Mouse (Mus musculus): ENCODE measurements around the gene 4921507P07Rik. TPM values are rescaled to one million over a fixed set of nuclear protein-coding genes. Genes with fewer than 3 reads are reported as not detected.
A peak's percentile ranks its signal among the peaks of the same experiment; 100 is the strongest.
"Not testable (repeated sequence)": the region's sequence is repeated elsewhere in the genome, so short reads cannot be mapped to it uniquely, and the experiment has no call there.

4921507P07Rik gene
- polyA plus RNA-seq, 1 experiment: 232 TPM

DNA sequence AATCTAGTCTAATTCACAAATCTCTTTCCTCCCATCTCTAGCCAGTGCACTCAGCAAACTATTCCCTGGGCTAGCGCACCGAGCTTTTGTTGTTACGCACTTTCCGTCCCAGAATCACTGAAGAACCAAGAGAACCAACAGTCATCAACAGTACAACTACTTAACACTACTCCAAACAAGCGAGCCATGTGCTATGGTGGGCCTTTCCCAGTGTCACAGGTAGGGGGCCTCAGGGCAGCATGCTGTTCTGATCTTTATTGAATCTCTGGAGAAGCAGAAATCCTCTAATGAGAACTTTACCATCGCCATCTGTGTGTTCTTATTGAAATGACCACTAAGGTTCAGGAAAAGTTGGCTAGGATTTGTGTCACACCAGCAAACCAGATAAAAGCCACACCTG is 38.9 kb downstream of the 4921507P07Rik start:
- Histone ChIP-seq H3K36me3 (ENCODE audit: control insufficient read depth, insufficient read depth, low read length) (no peaks in the 10 kb centered on the region), H3K27me3 (ENCODE audit: control insufficient read depth, insufficient read depth, low read length) (no peaks in the 10 kb centered on the region), H3K4me3 (ENCODE audit: control insufficient read depth, low read depth, low read length) (no peak overlapping the region), H3K4me1 (ENCODE audit: control insufficient read depth, insufficient read depth, low read length) (no peaks in the 10 kb centered on the region), H3K27ac (ENCODE audit: control insufficient read depth, insufficient read depth, low read depth, low read length) (no peak overlapping the region)
- TF ChIP-seq POLR2A (IDR thresholded peaks at IDR 0.05; ENCODE audit: control insufficient read depth, low read depth, low read length) (no peak), CTCF (IDR thresholded peaks at IDR 0.05; ENCODE audit: control insufficient read depth, insufficient read depth, insufficient replicate concordance, low read depth, low read length) (no peak)

DNA sequence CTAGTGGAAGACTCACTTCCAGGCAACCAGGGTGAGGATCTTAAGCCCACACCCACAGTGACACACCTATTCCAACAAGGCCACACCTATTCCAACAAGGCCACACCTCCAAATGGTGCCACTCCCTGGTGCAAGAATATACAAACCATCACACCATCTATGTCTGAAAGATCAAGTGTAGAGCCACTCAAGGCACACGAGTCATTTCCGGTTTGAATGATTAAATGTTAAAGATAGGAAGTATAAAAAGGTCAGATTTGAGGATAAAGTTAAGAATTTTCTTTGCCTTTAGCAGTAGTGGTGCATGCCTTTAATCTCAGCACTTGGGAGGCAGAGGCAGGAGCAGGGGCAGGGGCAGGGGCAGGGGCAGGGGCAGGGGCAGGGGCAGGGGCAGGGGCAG is 42.2 kb downstream of the 4921507P07Rik start:
- not testable (repeated sequence) for H3K4me1 ChIP-seq (ENCODE audit: control insufficient read depth, insufficient read depth, low read length); H3K27me3 ChIP-seq (ENCODE audit: control insufficient read depth, insufficient read depth, low read length); H3K36me3 ChIP-seq (ENCODE audit: control insufficient read depth, insufficient read depth, low read length); H3K4me3 ChIP-seq (ENCODE audit: control insufficient read depth, low read depth, low read length); H3K27ac ChIP-seq (ENCODE audit: control insufficient read depth, insufficient read depth, low read depth, low read length)

DNA sequence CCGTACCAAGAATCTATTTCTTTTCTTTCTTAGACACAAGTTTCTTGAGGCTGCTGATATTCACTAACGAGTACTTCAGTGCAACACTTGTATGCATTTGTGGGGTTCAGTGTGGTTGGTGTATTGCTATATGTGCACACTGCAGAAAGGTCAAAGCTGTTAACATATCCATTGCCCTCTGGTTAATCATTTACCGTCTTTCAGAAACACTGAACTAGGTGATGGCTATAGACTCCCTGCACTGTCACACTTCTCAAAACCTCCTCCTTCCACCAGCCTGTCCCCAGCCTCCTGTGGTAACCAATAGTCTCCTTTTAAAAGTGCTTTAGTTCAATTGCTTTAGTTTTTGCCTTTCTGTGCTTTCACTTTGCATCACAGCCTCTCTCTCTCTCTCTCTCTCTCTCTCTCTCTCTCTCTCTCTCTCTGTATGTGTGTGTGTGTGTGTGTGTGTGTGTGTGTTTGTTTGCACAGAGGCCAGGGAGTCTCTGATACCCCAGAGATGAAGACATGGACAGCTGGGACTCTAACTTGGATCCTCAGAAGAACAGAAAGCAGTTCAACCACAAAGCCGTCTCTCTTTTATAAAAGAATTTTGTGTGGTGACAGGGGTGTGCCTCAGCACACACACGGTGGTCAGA is 43.4 kb downstream of the 4921507P07Rik start:
- Histone ChIP-seq H3K4me3 (ENCODE audit: control insufficient read depth, low read depth, low read length) (no peak overlapping the region), H3K4me1 (ENCODE audit: control insufficient read depth, insufficient read depth, low read length) (no peaks in the 10 kb centered on the region), H3K27ac (ENCODE audit: control insufficient read depth, insufficient read depth, low read depth, low read length) (no peak overlapping the region), H3K27me3 (ENCODE audit: control insufficient read depth, insufficient read depth, low read length) (no peaks in the 10 kb centered on the region), H3K36me3 (ENCODE audit: control insufficient read depth, insufficient read depth, low read length) (no peaks in the 10 kb centered on the region)
- TF ChIP-seq CTCF (IDR thresholded peaks at IDR 0.05; ENCODE audit: control insufficient read depth, insufficient read depth, insufficient replicate concordance, low read depth, low read length) (no peak), POLR2A (IDR thresholded peaks at IDR 0.05; ENCODE audit: control insufficient read depth, low read depth, low read length) (no peak)

DNA sequence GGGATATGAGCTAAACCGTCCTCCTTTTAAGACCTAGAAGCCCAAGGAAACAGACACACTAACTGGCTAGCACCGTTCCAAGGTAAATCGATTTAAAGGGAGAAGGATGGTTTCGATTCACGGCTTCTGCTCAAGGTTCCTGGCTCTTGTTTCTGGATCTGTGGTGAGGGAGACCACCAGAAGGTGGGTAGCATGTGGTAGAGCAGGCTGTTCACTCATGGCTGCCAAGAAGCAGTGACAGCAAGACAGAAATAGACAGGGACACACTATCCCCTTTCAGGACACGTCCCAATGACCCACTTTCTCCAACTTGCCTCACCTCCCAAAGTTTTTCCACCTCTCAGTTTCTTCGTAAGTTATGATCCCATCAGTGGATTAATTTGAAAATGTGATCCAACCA is 46.6 kb downstream of the 4921507P07Rik start:
- no peak for TF ChIP-seq POLR2A (IDR thresholded peaks at IDR 0.05; ENCODE audit: control insufficient read depth, low read depth, low read length)
- no peak for TF ChIP-seq CTCF (IDR thresholded peaks at IDR 0.05; ENCODE audit: control insufficient read depth, insufficient read depth, insufficient replicate concordance, low read depth, low read length)

DNA sequence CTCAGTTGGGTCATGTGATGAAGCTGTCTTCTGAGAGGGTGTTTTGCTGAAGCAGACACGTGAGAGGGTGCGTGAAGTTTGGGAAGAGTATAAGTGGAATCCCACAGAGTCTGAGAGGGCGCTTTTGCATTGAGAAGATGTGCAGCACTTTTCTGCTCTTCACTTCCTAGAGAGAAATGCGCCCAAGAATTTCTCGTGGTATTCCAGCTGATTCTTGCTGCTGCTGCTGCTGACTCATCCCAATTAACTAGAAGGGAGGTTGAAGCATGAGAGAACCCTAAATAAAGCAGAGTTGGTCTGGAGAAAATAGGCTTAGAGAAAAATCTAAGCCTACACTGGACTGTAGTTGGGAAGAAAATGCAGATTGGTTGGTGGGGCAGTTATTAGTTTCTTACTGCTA is 47.4 kb downstream of the 4921507P07Rik start:
- TF ChIP-seq CTCF (IDR thresholded peaks at IDR 0.05; ENCODE audit: control insufficient read depth, insufficient read depth, insufficient replicate concordance, low read depth, low read length): no peak
- no peak for TF ChIP-seq POLR2A (IDR thresholded peaks at IDR 0.05; ENCODE audit: control insufficient read depth, low read depth, low read length)
- Histone ChIP-seq H3K36me3 (ENCODE audit: control insufficient read depth, insufficient read depth, low read length) (no peaks in the 10 kb centered on the region), H3K4me1 (ENCODE audit: control insufficient read depth, insufficient read depth, low read length) (no peaks in the 10 kb centered on the region), H3K4me3 (ENCODE audit: control insufficient read depth, low read depth, low read length) (no peak overlapping the region), H3K27me3 (ENCODE audit: control insufficient read depth, insufficient read depth, low read length) (no peaks in the 10 kb centered on the region), H3K27ac (ENCODE audit: control insufficient read depth, insufficient read depth, low read depth, low read length) (no peak overlapping the region)

More for the DNA sequence above, 46.6 kb downstream of the 4921507P07Rik start:
- no peak overlapping the region for H3K4me3 ChIP-seq (ENCODE audit: control insufficient read depth, low read depth, low read length)
- H3K36me3 ChIP-seq (ENCODE audit: control insufficient read depth, insufficient read depth, low read length): no peaks in the 10 kb centered on the region
- no peaks in the 10 kb centered on the region for H3K4me1 ChIP-seq (ENCODE audit: control insufficient read depth, insufficient read depth, low read length)
- no peak overlapping the region for H3K27ac ChIP-seq (ENCODE audit: control insufficient read depth, insufficient read depth, low read depth, low read length)
- no peaks in the 10 kb centered on the region for H3K27me3 ChIP-seq (ENCODE audit: control insufficient read depth, insufficient read depth, low read length)

DNA sequence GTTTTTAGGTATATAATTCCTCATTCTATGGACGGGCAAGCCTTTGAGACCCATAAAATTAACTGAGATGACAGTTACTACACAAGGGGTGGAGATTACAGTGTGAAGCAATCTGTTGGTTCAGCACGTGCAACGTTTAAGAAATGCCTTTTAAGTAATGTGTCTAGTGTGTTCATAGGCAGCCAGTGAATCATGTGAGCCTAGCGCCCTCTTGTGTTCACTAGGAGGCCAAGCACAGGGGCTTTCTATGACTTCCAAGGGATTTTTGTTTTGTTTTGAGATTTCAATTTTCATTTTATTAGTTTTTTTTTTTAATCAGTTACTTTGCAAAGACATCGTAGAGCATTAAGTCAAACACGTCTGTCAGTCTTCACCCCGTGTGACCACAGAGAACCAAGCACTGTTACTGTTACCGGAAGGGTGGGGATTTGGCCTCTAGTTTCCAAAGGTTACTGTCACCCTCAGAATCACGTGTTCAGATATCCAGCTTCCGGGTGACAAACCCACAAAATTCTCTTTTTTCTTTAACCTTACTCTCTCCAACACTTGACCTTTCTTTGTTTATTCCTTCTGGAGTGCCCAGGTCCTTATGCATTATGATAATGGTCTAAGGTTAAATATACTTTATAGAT is 50.9 kb downstream of the 4921507P07Rik start:
- TF ChIP-seq CTCF (IDR thresholded peaks at IDR 0.05; ENCODE audit: control insufficient read depth, insufficient read depth, insufficient replicate concordance, low read depth, low read length): peak; percentile 20; the same call in 1 of the 2 replicates
- no peak for TF ChIP-seq POLR2A (IDR thresholded peaks at IDR 0.05; ENCODE audit: control insufficient read depth, low read depth, low read length)
- Histone ChIP-seq H3K27me3 (ENCODE audit: control insufficient read depth, insufficient read depth, low read length) (no peaks in the 10 kb centered on the region), H3K27ac (ENCODE audit: control insufficient read depth, insufficient read depth, low read depth, low read length) (no peak overlapping the region), H3K4me1 (ENCODE audit: control insufficient read depth, insufficient read depth, low read length) (no peaks in the 10 kb centered on the region), H3K4me3 (ENCODE audit: control insufficient read depth, low read depth, low read length) (no peak overlapping the region), H3K36me3 (ENCODE audit: control insufficient read depth, insufficient read depth, low read length) (no peaks in the 10 kb centered on the region)

DNA sequence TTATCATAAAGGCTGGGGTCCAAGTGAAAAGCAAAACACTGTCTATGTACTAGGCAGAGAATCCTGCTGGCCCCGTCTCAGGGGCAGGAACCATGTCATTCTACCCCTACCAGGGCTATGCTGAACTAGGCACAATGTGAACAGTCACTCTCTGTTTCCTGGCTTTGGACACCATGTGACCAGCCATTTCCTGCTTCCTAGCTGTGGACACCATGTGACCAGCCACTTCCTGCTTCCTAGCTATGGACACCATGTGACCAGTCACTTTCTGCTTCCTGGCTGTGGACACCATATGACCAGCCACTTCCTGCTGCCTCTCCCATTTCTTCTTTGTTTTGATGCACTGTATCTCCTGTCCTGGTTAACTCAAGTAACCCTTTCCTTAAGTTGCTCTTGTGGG is 53.9 kb downstream of the 4921507P07Rik start:
- no peaks in the 10 kb centered on the region for H3K36me3 ChIP-seq (ENCODE audit: control insufficient read depth, insufficient read depth, low read length)
- no peak overlapping the region for H3K27ac ChIP-seq (ENCODE audit: control insufficient read depth, insufficient read depth, low read depth, low read length)
- no peaks in the 10 kb centered on the region for H3K27me3 ChIP-seq (ENCODE audit: control insufficient read depth, insufficient read depth, low read length)
- TF ChIP-seq CTCF (IDR thresholded peaks at IDR 0.05; ENCODE audit: control insufficient read depth, insufficient read depth, insufficient replicate concordance, low read depth, low read length): no peak
- no peak for TF ChIP-seq POLR2A (IDR thresholded peaks at IDR 0.05; ENCODE audit: control insufficient read depth, low read depth, low read length)
- H3K4me1 ChIP-seq (ENCODE audit: control insufficient read depth, insufficient read depth, low read length): no peaks in the 10 kb centered on the region
- H3K4me3 ChIP-seq (ENCODE audit: control insufficient read depth, low read depth, low read length): no peak overlapping the region

Measured in testis, adult 2 months (tissue).